Mouse (Mus musculus) G1E (cell line): ENCODE results near the gene Rasgrp4. TPM values are rescaled to one million over a fixed set of nuclear protein-coding genes. Genes with fewer than 3 reads are reported as not detected.

Experiments used
- ATAC-seq: 2 replicates; pipeline ENCODE4 v1.8.0; 2016; ENCODE audit warnings: mild to moderate bottlenecking; ENCODE audit not compliant: insufficient number of reproducible peaks, poor library complexity, low FRiP score, severe bottlenecking; ENCODE audit errors: extremely low read depth
- DNase-seq: peaks from one replicate; pipeline ENCODE4 v3.0.0; 2012; ENCODE audit warnings: low spot score
- H3K27me3 ChIP-seq: 2 replicates; pipeline ENCODE4 v1.6.1; 2012; ENCODE audit warnings: mild to moderate bottlenecking, low read length, inconsistent platforms; ENCODE audit not compliant: insufficient read depth
- H3K36me3 ChIP-seq: replicated peaks from 2 replicates; pipeline ENCODE3; 2012; ENCODE audit warnings: mild to moderate bottlenecking, inconsistent platforms
- H3K4me1 ChIP-seq: 2 replicates; pipeline ENCODE4 v1.6.1; 2012; ENCODE audit warnings: low read depth, low read length, inconsistent platforms, mixed read lengths; ENCODE audit not compliant: insufficient read depth
- H3K4me3 ChIP-seq: 2 replicates; pipeline ENCODE4 v1.5.1; 2012; ENCODE audit warnings: low read depth, mild to moderate bottlenecking, inconsistent platforms, low read length, moderate library complexity, mixed read lengths
- H3K9me3 ChIP-seq: replicated peaks from 2 replicates; pipeline ENCODE4 v1.6.1; 2012; ENCODE audit warnings: inconsistent platforms
- CTCF ChIP-seq: IDR thresholded peaks from 2 replicates; pipeline ENCODE4 v1.5.1; 2012; ENCODE audit warnings: low read depth, low read length, inconsistent platforms, mixed read lengths
- GATA1 ChIP-seq: IDR thresholded peaks from 2 replicates; pipeline ENCODE4 v1.6.1; 2012; ENCODE audit warnings: borderline replicate concordance, low read length, inconsistent platforms, mixed read lengths
- GATA2 ChIP-seq: IDR thresholded peaks from 2 replicates; pipeline ENCODE4 v1.6.1; 2012; ENCODE audit warnings: low read depth, low read length, inconsistent platforms, borderline replicate concordance
- POLR2AphosphoS5 ChIP-seq: IDR thresholded peaks from 2 replicates; pipeline ENCODE4 v1.6.1; 2012; ENCODE audit warnings: low read depth, low read length, inconsistent platforms; ENCODE audit not compliant: insufficient replicate concordance
- TAL1 ChIP-seq: conservative IDR thresholded peaks from 2 replicates; pipeline ENCODE4 v1.6.1; 2012; ENCODE audit warnings: low read depth, low read length, inconsistent platforms, mixed read lengths
- polyA plus RNA-seq: library from polyadenylated mRNA; stranded (reverse); fragments of >175 nt; gene quantifications from 2 replicates; pipeline ENCODE4 v1.2.3, GENCODE M21; 2012
- total RNA-seq, 2 experiments: library from RNA; stranded (forward) in 1 of 2; stranded (reverse) in 1 of 2; fragments of 200-1000 nt in 1 of 2; fragments of >200 nt in 1 of 2; fragmentation: Nextera tagmentation in 1 of 2; gene quantifications; 2 replicates each; pipeline ENCODE4 v1.2.3; 2014 to 2017

The Rasgrp4 gene
- total RNA-seq (2014; fragmentation: Nextera tagmentation) (4.3 and 5.8 TPM in 2 replicates), total RNA-seq (2017) (8.2 and 8.6 TPM in 2 replicates), polyA plus RNA-seq (3.0 and 4.3 TPM in 2 replicates)

DNA sequence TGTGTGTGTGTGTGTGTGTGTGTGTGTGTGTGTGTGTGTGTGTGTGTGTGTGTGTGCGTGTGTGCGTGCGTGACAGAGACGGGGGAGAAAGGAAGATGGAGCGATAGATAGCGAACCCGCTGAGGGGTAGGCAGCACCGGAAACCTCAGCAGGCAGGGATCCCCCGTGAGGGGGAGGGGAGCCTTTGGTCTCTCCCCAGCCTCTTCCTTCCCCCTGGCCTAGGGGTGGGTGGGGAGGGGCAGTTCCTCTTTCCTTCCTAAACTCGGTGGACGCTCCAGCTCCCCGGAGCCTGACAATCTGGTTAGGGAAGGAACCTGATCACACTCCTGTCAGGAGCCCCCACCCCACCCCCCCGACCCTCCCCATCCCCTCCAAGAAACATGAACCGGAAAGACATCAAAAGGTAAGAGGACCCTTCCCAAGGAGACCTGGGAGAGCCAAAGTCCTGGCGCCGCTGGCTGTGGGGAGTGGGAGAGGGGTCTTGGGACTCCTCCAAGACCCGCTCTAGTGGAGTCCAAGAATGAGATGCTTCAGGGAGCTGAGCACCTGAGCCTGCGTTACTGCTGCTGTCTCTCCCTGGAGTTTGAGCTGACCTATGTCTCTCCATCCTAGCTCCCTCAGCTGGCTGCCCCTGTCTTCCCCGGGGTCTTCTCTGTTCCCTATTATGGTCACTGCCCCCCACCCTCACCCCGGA lies at the start of gene Rasgrp4:
Gene Rasgrp4 (plus strand): TSS at position 159 of the 694 bp plus-strand sequence.
- peaks cover 26% of the 10 kb centered on the region for H3K4me1 ChIP-seq
- peak; percentile 75 for ATAC-seq
- peak; percentile 83 for DNase-seq
- H3K9me3 ChIP-seq = no peaks in the 10 kb centered on the region
- H3K27me3 ChIP-seq = peaks cover 22% of the 10 kb centered on the region; the same call in 1 of the 2 replicates
- TF ChIP-seq CTCF = no peak
- no peak for TF ChIP-seq TAL1
- TF ChIP-seq POLR2AphosphoS5 = no peak
- no peak for TF ChIP-seq GATA1
- no peak for TF ChIP-seq GATA2
- H3K36me3 ChIP-seq = no peaks in the 10 kb centered on the region
- H3K4me3 ChIP-seq = peak within 1 kb of the TSS; percentile 53

DNA sequence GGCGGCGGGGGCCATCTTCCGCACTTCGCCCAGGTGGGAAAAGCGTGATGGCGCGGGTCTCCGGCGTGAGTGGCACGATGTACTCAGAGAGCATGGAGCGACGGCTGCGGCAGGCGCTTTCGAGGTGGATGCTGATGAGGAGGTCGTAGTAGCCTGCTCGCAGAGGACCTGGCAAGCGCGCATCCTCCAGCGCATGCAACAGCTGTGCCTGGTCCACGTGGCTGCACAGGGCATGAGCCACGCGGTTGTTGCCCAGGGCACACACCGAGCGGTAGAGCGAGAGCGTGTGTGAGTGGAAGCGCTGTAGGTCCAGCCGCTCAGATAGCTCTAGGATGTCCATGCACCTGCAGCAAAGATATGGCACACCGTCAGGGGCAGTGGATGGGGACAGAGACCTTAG lies 48.7 kb upstream of the Rasgrp4 start:
- ATAC-seq = no peak

DNA sequence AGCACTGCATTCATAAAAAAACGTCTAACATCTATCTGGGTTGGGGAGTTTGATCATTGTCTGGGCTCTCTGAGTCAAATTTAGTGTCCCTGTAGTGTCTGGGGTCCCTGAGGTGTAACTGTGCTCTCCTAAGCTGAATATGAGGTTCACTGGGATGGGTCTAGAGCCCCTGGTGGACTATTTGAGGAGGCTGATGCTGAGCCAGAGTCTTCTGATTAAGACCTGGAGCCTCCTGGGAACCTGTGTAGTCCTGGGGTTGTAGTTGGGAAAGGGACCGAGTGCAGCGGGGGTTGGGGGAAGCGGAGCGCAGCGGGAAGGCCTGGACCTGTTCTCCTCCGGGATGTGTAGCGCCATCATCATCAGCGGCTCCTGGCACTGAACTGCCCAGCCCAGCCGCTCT lies 47.7 kb upstream of the Rasgrp4 start:
- TF ChIP-seq GATA2 (no peak), POLR2AphosphoS5 (no peak), CTCF (no peak), GATA1 (no peak)
- Histone ChIP-seq H3K4me3 (no peak overlapping the region), H3K36me3 (no peaks in the 10 kb centered on the region), H3K9me3 (no peaks in the 10 kb centered on the region), H3K27me3 (peaks cover 33% of the 10 kb centered on the region), H3K4me1 (no peaks in the 10 kb centered on the region)
- ATAC-seq = no peak
- no peak for DNase-seq

More for the DNA sequence above, 48.7 kb upstream of the Rasgrp4 start:
- H3K9me3 ChIP-seq = no peaks in the 10 kb centered on the region
- DNase-seq = no peak
- no peak overlapping the region for H3K4me3 ChIP-seq
- H3K4me1 ChIP-seq = no peaks in the 10 kb centered on the region
- no peak for TF ChIP-seq GATA2
- TF ChIP-seq POLR2AphosphoS5 = no peak
- no peak for TF ChIP-seq CTCF
- no peak for TF ChIP-seq TAL1
- TF ChIP-seq GATA1 = no peak
- H3K36me3 ChIP-seq = no peaks in the 10 kb centered on the region
- peaks cover 38% of the 10 kb centered on the region for H3K27me3 ChIP-seq

DNA sequence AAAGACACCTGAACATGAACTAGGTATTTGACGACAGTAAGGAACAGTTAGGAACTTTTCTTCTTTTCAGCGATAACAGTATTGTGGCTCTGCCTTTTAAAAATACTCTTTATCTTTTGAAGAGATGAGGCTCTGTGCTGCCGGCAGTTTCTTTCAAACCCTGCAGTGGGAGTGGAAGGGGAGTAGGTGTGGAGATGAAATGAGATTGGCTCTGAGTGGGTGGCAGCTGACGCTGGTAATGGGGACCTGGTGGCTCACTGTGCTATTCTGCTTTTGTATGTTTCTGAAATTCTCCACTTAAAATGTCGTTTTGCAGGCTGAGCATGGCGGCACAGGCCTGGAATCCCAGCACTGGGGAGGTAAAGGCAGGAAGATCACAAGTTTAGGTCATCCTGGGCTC lies 45.8 kb upstream of the Rasgrp4 start:
- ATAC-seq = no peak; the same call in 1 of the 2 replicates
- Histone ChIP-seq H3K36me3 (no peaks in the 10 kb centered on the region), H3K27me3 (peaks cover 30% of the 10 kb centered on the region; the same call in 1 of the 2 replicates), H3K4me3 (no peak overlapping the region), H3K9me3 (no peaks in the 10 kb centered on the region), H3K4me1 (no peaks in the 10 kb centered on the region)
- no peak for TF ChIP-seq TAL1
- no peak for TF ChIP-seq GATA2
- no peak for TF ChIP-seq CTCF
- no peak for TF ChIP-seq POLR2AphosphoS5
- TF ChIP-seq GATA1 = no peak
- no peak for DNase-seq

DNA sequence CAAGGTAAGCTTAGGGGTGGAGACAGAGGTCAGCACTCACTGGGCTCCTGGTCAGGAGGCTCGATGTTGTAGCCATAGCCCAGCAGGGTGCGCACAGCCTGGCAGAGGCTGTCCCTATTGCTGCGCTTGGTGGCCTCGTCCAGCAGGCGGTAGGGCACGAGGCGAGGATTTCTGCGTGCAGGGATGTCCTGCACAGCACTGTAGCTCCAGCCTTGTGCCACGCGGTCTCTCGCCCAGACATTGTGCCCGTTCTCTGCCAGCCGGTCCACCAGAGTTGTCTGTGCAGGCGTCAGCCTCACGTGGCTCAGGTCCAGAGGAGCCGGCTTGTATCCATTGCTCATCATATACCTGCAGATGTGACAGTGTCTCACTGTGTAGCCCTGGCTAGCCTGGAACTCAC lies 37.5 kb upstream of the Rasgrp4 start:
- peaks cover 2% of the 10 kb centered on the region; the same call in 1 of the 2 replicates for H3K4me1 ChIP-seq
- no peak overlapping the region for H3K4me3 ChIP-seq
- no peaks in the 10 kb centered on the region for H3K36me3 ChIP-seq
- H3K9me3 ChIP-seq = no peaks in the 10 kb centered on the region
- ATAC-seq = no peak
- TF ChIP-seq GATA2 (no peak), GATA1 (no peak), CTCF (no peak), POLR2AphosphoS5 (no peak), TAL1 (no peak)
- DNase-seq = no peak
- peaks cover 5% of the 10 kb centered on the region; the same call in 1 of the 2 replicates for H3K27me3 ChIP-seq

DNA sequence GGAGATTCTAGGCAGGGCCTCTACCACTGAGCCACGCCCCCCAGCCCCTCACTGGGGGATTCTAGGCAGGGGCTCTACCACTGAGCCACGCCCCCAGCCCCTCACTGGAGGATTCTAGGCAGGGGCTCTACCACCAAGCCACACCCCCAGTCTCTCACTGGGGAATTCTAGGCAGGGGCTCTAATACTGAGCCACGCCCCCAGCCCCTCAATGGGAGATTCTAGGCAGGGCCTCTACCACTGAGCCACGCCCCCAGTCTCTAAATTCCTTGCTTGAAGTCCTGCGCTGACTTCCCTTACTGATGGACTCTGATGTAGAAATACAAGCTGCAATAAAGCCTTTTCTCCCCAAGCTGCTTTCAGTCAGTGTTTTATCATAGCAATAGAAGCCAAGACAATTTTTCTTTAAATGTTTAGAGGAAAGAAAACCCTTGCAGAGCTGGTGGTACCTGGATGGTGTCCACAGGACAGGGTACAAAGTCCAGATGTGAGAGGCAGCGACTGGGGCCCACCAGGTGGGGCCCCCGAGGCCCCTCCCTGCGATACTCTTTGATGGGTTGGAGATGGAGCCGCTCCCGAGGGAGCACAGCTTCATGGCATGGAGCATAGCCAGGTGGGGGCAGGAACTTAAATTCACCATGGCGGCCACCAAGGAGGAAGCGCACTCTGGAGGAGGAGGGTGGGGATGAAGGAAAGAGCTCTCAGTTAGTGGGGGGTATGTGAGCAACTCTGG lies 33.2 kb upstream of the Rasgrp4 start:
- H3K27me3 ChIP-seq = peaks cover 17% of the 10 kb centered on the region; the same call in 1 of the 2 replicates
- TF ChIP-seq GATA1 (no peak), CTCF (no peak), GATA2 (no peak), TAL1 (no peak), POLR2AphosphoS5 (no peak)
- no peak for ATAC-seq
- DNase-seq = no peak
- H3K36me3 ChIP-seq = no peaks in the 10 kb centered on the region
- H3K4me3 ChIP-seq = no peak overlapping the region
- no peaks in the 10 kb centered on the region for H3K9me3 ChIP-seq
- H3K4me1 ChIP-seq = peaks cover 2% of the 10 kb centered on the region; the same call in 1 of the 2 replicates
